Mouse (Mus musculus) gastrocnemius, postnatal 10 days (tissue): ENCODE data around the gene Klc4. TPM values are rescaled to one million over a fixed set of nuclear protein-coding genes. Genes with fewer than 3 reads are reported as not detected.

Experiments used
- DNase-seq: peaks from one replicate; pipeline ENCODE4 v3.0.0; 2021; ENCODE audit warnings: mixed read lengths
- total RNA-seq, 2 experiments: library from RNA; stranded (reverse); gene quantifications; 2 replicates each; pipeline ENCODE4 v1.2.3; 2021

Klc4 gene
- total RNA-seq, 2 experiments from 2014 or later, result 18.7 to 19.5 TPM

- DNase-seq, result no peak
Measured at GRCm38 (mm10) chr17:46619683-46620357, 26.0 kb downstream of the Klc4 start.

- DNase-seq, result no peak
Measured at GRCm38 (mm10) chr17:46618769-46619682, 26.8 kb downstream of the Klc4 start.

- no peak for DNase-seq
Measured at GRCm38 (mm10) chr17:46618394-46618768, 27.4 kb downstream of the Klc4 start.

GRCm38 (mm10) chr17:46617799-46618198, 28.0 kb downstream of the Klc4 start:
- no peak for DNase-seq

GRCm38 (mm10) chr17:46613229-46613628, 32.6 kb downstream of the Klc4 start:
- no peak for DNase-seq

- DNase-seq, result no peak
Measured at GRCm38 (mm10) chr17:46612820-46613219, 33.0 kb downstream of the Klc4 start.

- no peak for DNase-seq
Measured at GRCm38 (mm10) chr17:46612189-46612588, 33.6 kb downstream of the Klc4 start.

GRCm38 (mm10) chr17:46611316-46611715, 34.5 kb downstream of the Klc4 start:
- DNase-seq, result no peak

- no peak for DNase-seq
Measured at GRCm38 (mm10) chr17:46609721-46610514, 35.9 kb downstream of the Klc4 start.

- no peak for DNase-seq
Measured at GRCm38 (mm10) chr17:46605987-46606386, 39.8 kb downstream of the Klc4 start.

- no peak for DNase-seq
Measured at GRCm38 (mm10) chr17:46605126-46605525, 40.7 kb downstream of the Klc4 start.

- no peak for DNase-seq
Measured at GRCm38 (mm10) chr17:46603229-46603628, 42.6 kb downstream of the Klc4 start.

- DNase-seq, result no peak
Measured at GRCm38 (mm10) chr17:46602212-46602611, 43.6 kb downstream of the Klc4 start.

- DNase-seq, result no peak
Measured at GRCm38 (mm10) chr17:46600569-46600968, 45.3 kb downstream of the Klc4 start.

- DNase-seq, result no peak
Measured at GRCm38 (mm10) chr17:46598963-46599362, 46.9 kb downstream of the Klc4 start.

- DNase-seq, result no peak
Measured at GRCm38 (mm10) chr17:46597956-46598355, 47.9 kb downstream of the Klc4 start.

- DNase-seq, result no peak
Measured at GRCm38 (mm10) chr17:46595336-46595735, 50.5 kb downstream of the Klc4 start.

- no peak for DNase-seq
Measured at GRCm38 (mm10) chr17:46594606-46595005, 51.2 kb downstream of the Klc4 start.

- no peak for DNase-seq
Measured at GRCm38 (mm10) chr17:46593124-46593523, 52.7 kb downstream of the Klc4 start.

GRCm38 (mm10) chr17:46591406-46591805, 54.4 kb downstream of the Klc4 start:
- no peak for DNase-seq

- DNase-seq, result no peak
Measured at GRCm38 (mm10) chr17:46590439-46590838, 55.4 kb downstream of the Klc4 start.

GRCm38 (mm10) chr17:46589635-46590314, 56.0 kb downstream of the Klc4 start:
- no peak for DNase-seq
